Mouse (Mus musculus): ENCODE measurements around the gene Myo16. TPM values are rescaled to one million over a fixed set of nuclear protein-coding genes. Genes with fewer than 3 reads are reported as not detected.

Gene Myo16
- polyA plus RNA-seq, 1 experiment from 2014 or later, result 0.67 TPM

GRCm38 (mm10) chr8:10312316-10312715 lies 158.6 kb downstream of the Myo16 start:
- Histone ChIP-seq H3K9me3 (no peaks in the 10 kb centered on the region), H3K4me3 (no peak overlapping the region), H3K9ac (no peak overlapping the region), H3K27ac (no peak overlapping the region), H3K4me1 (no peaks in the 10 kb centered on the region), H3K4me2 (no peak overlapping the region), H3K27me3 (no peaks in the 10 kb centered on the region), H3K36me3 (no peaks in the 10 kb centered on the region)
- ATAC-seq (ENCODE audit: borderline replicate concordance, extremely low read depth, low FRiP score, low TSS enrichment), result no peak
- 63% methylated on average over 10 of the region's 10 CpGs for WGBS

- Histone ChIP-seq H3K27me3 (no peaks in the 10 kb centered on the region), H3K4me2 (no peak overlapping the region), H3K9ac (no peak overlapping the region), H3K36me3 (no peaks in the 10 kb centered on the region), H3K27ac (no peak overlapping the region), H3K9me3 (no peaks in the 10 kb centered on the region), H3K4me3 (no peak overlapping the region), H3K4me1 (no peaks in the 10 kb centered on the region)
- WGBS, result 68% methylated on average over 5 of the region's 5 CpGs
- no peak for ATAC-seq (ENCODE audit: borderline replicate concordance, extremely low read depth, low FRiP score, low TSS enrichment)
These were observed 162.5 kb downstream of the Myo16 start for GRCm38 (mm10) chr8:10316201-10316600.

GRCm38 (mm10) chr8:10318103-10318502 lies 164.4 kb downstream of the Myo16 start:
- Histone ChIP-seq H3K36me3 (no peaks in the 10 kb centered on the region), H3K4me1 (no peaks in the 10 kb centered on the region), H3K9ac (no peak overlapping the region), H3K4me2 (no peak overlapping the region), H3K9me3 (no peaks in the 10 kb centered on the region), H3K27me3 (no peaks in the 10 kb centered on the region), H3K4me3 (no peak overlapping the region), H3K27ac (no peak overlapping the region)
- 78% methylated on average over 7 of the region's 7 CpGs for WGBS
- ATAC-seq (ENCODE audit: borderline replicate concordance, extremely low read depth, low FRiP score, low TSS enrichment), result no peak

GRCm38 (mm10) chr8:10350451-10350850 lies 196.7 kb downstream of the Myo16 start:
- WGBS, result 93% methylated on average over 1 of the region's 1 CpGs
- ATAC-seq (ENCODE audit: borderline replicate concordance, extremely low read depth, low FRiP score, low TSS enrichment), result no peak
- H3K9me3 ChIP-seq, result no peaks in the 10 kb centered on the region

GRCm38 (mm10) chr8:10358711-10359110 lies 205.0 kb downstream of the Myo16 start:
- no peak overlapping the region for H3K9ac ChIP-seq
- no peak overlapping the region for H3K27ac ChIP-seq
- WGBS, result 40% methylated on average over 4 of the region's 4 CpGs
- no peaks in the 10 kb centered on the region for H3K4me1 ChIP-seq
- no peaks in the 10 kb centered on the region; the same call in 1 of the 2 replicates for H3K27me3 ChIP-seq
- no peak for ATAC-seq (ENCODE audit: borderline replicate concordance, extremely low read depth, low FRiP score, low TSS enrichment)
- no peak overlapping the region for H3K4me3 ChIP-seq
- no peaks in the 10 kb centered on the region for H3K36me3 ChIP-seq
- H3K9me3 ChIP-seq, result no peaks in the 10 kb centered on the region
- no peak overlapping the region for H3K4me2 ChIP-seq

More at GRCm38 (mm10) chr8:10350451-10350850, 196.7 kb downstream of the Myo16 start:
- Histone ChIP-seq H3K27ac (no peak overlapping the region), H3K4me3 (no peak overlapping the region), H3K36me3 (no peaks in the 10 kb centered on the region), H3K4me2 (no peak overlapping the region), H3K9ac (no peak overlapping the region), H3K27me3 (no peaks in the 10 kb centered on the region), H3K4me1 (no peaks in the 10 kb centered on the region)

- Histone ChIP-seq H3K9ac (no peak overlapping the region), H3K27ac (no peak overlapping the region), H3K4me3 (no peak overlapping the region), H3K27me3 (no peaks in the 10 kb centered on the region; the same call in 1 of the 2 replicates), H3K9me3 (no peaks in the 10 kb centered on the region), H3K4me2 (no peak overlapping the region), H3K36me3 (no peaks in the 10 kb centered on the region), H3K4me1 (no peaks in the 10 kb centered on the region)
- WGBS, result 84% methylated on average over 2 of the region's 2 CpGs
- ATAC-seq (ENCODE audit: borderline replicate concordance, extremely low read depth, low FRiP score, low TSS enrichment), result no peak
These were observed 209.2 kb downstream of the Myo16 start for GRCm38 (mm10) chr8:10362949-10363348.

GRCm38 (mm10) chr8:10363654-10364406 lies 210.1 kb downstream of the Myo16 start:
- H3K4me3 ChIP-seq, result no peak overlapping the region
- no peaks in the 10 kb centered on the region for H3K36me3 ChIP-seq
- no peak overlapping the region for H3K27ac ChIP-seq
- no peak overlapping the region for H3K4me2 ChIP-seq
- H3K27me3 ChIP-seq, result no peaks in the 10 kb centered on the region; the same call in 1 of the 2 replicates
- ATAC-seq (ENCODE audit: borderline replicate concordance, extremely low read depth, low FRiP score, low TSS enrichment), result no peak
- no peaks in the 10 kb centered on the region for H3K4me1 ChIP-seq
- no peaks in the 10 kb centered on the region for H3K9me3 ChIP-seq
- H3K9ac ChIP-seq, result no peak overlapping the region
- 26% methylated on average over 13 of the region's 13 CpGs for WGBS

GRCm38 (mm10) chr8:10366141-10366540 lies 212.4 kb downstream of the Myo16 start:
- H3K36me3 ChIP-seq, result no peaks in the 10 kb centered on the region
- H3K4me1 ChIP-seq, result no peaks in the 10 kb centered on the region
- H3K9me3 ChIP-seq, result no peaks in the 10 kb centered on the region
- no peak overlapping the region for H3K9ac ChIP-seq
- H3K4me2 ChIP-seq, result no peak overlapping the region
- 86% methylated on average over 9 of the region's 9 CpGs for WGBS
- H3K27me3 ChIP-seq, result no peaks in the 10 kb centered on the region; the same call in 1 of the 2 replicates
- H3K27ac ChIP-seq, result no peak overlapping the region
- no peak for ATAC-seq (ENCODE audit: borderline replicate concordance, extremely low read depth, low FRiP score, low TSS enrichment)
- no peak overlapping the region for H3K4me3 ChIP-seq

GRCm38 (mm10) chr8:10372571-10372970 lies 218.9 kb downstream of the Myo16 start:
- Histone ChIP-seq H3K36me3 (no peaks in the 10 kb centered on the region), H3K4me3 (no peak overlapping the region), H3K9ac (no peak overlapping the region), H3K4me1 (no peaks in the 10 kb centered on the region), H3K27ac (no peak overlapping the region), H3K9me3 (no peaks in the 10 kb centered on the region), H3K4me2 (no peak overlapping the region), H3K27me3 (no peaks in the 10 kb centered on the region)
- ATAC-seq (ENCODE audit: borderline replicate concordance, extremely low read depth, low FRiP score, low TSS enrichment), result no peak
- 81% methylated on average over 2 of the region's 2 CpGs for WGBS

- Histone ChIP-seq H3K36me3 (no peaks in the 10 kb centered on the region), H3K4me1 (no peaks in the 10 kb centered on the region), H3K9ac (no peak overlapping the region), H3K4me3 (no peak overlapping the region), H3K27ac (no peak overlapping the region), H3K27me3 (no peaks in the 10 kb centered on the region), H3K9me3 (no peaks in the 10 kb centered on the region), H3K4me2 (no peak overlapping the region)
- ATAC-seq (ENCODE audit: borderline replicate concordance, extremely low read depth, low FRiP score, low TSS enrichment), result no peak
- WGBS, result 28% methylated on average over 1 of the region's 1 CpGs
These were observed 233.4 kb downstream of the Myo16 start for GRCm38 (mm10) chr8:10387143-10387542.

GRCm38 (mm10) chr8:10391096-10391683 lies 237.5 kb downstream of the Myo16 start:
- H3K4me1 ChIP-seq, result no peaks in the 10 kb centered on the region
- no peak overlapping the region for H3K27ac ChIP-seq
- H3K4me3 ChIP-seq, result no peak overlapping the region
- no peak overlapping the region for H3K9ac ChIP-seq
- ATAC-seq (ENCODE audit: borderline replicate concordance, extremely low read depth, low FRiP score, low TSS enrichment), result no peak
- no peak overlapping the region for H3K4me2 ChIP-seq
- WGBS, result 78% methylated on average over 7 of the region's 7 CpGs
- H3K27me3 ChIP-seq, result no peaks in the 10 kb centered on the region
- no peaks in the 10 kb centered on the region for H3K9me3 ChIP-seq
- H3K36me3 ChIP-seq, result no peaks in the 10 kb centered on the region

- Histone ChIP-seq H3K27me3 (no peaks in the 10 kb centered on the region), H3K27ac (no peak overlapping the region), H3K9ac (no peak overlapping the region), H3K36me3 (no peaks in the 10 kb centered on the region), H3K4me3 (no peak overlapping the region), H3K4me2 (no peak overlapping the region), H3K4me1 (no peaks in the 10 kb centered on the region), H3K9me3 (no peaks in the 10 kb centered on the region)
- ATAC-seq (ENCODE audit: borderline replicate concordance, extremely low read depth, low FRiP score, low TSS enrichment), result no peak
- WGBS, result 57% methylated on average over 6 of the region's 6 CpGs
These were observed 238.2 kb downstream of the Myo16 start for GRCm38 (mm10) chr8:10391913-10392312.

Data from lung, embryonic 15.5 days (tissue).